Comparison of ENCODE assay signal across 9 mouse cellular contexts in the genomic region with DNA sequence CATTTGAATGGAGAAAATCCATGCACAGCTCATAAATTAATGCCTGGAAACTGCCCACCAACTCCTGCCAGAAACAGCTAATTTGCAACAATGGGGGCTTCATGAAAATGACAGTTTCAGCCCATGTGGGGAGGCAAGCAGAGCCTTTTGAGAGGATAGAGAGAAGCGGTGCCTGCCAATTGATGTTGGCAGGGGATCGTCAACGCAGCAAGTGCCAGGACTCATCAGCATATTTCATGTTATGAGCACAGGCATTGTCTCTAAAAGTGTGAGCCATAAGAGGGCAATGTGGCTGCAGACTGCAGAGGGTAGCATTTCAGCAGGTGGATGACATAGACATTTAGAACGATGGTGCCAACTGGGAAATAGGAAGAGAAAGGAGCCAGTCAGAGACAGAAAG.
DNase-seq lines count a peak whose midpoint lies in the region; ATAC-seq and TF ChIP-seq lines count a peak whose summit lies in the region.
"Had no signal": no experiment of that assay in that cellular context is flagged by ENCODE, and none has a peak within 500 bp of the region (broad histone marks: within the 10 kb centered on the region; RNA-seq: fewer than 3 reads in every experiment).

No protein-coding gene starts in this region.

- no peak overlapping the region for H3K4me2 ChIP-seq in hindbrain, postnatal 0 days (ENCODE audit: low read depth, low read length)
- no peak overlapping the region for H3K4me2 ChIP-seq in midbrain, embryonic 13.5 days (replicated peaks)
- H3K4me2 ChIP-seq: embryonic facial prominence, embryonic 15.5 days had no signal

- H3K4me1 ChIP-seq in hindbrain, postnatal 0 days (ENCODE audit: insufficient read depth, low read length), result no peaks in the 10 kb centered on the region
- H3K4me1 ChIP-seq in midbrain, embryonic 13.5 days (replicated peaks), result peaks cover 5% of the 10 kb centered on the region; the same call in 1 of the 2 replicates
- H3K4me1 ChIP-seq: embryonic facial prominence, embryonic 15.5 days had no signal

- no peak overlapping the region for H3K27ac ChIP-seq in hindbrain, postnatal 0 days
- no peak overlapping the region for H3K27ac ChIP-seq in midbrain, embryonic 13.5 days
- H3K27ac ChIP-seq: embryonic facial prominence, embryonic 15.5 days had no signal

- no peak for TF ChIP-seq POLR2A in brain, embryonic 14.5 days (IDR thresholded peaks at IDR 0.05; ENCODE audit: borderline replicate concordance, extremely low read depth, insufficient read depth, insufficient read length, poor library complexity, severe bottlenecking)

- H3K9me3 ChIP-seq in hindbrain, postnatal 0 days (ENCODE audit: low read length), result no peaks in the 10 kb centered on the region
- H3K9me3 ChIP-seq in midbrain, embryonic 13.5 days, result no peaks in the 10 kb centered on the region
- H3K9me3 ChIP-seq: embryonic facial prominence, embryonic 15.5 days had no signal

- DNase-seq in brain, embryonic 14.5 days (ENCODE audit: low read depth), result peak; percentile 98
- DNase-seq in cerebellum, adult 9-10 months, result peak; percentile 2
- peak; percentile 91 for DNase-seq in hindbrain, postnatal 0 days (ENCODE audit: low spot score)
- no peak for DNase-seq in adrenal gland, adult (ENCODE audit: inconsistent age in 2 of 2, low spot score in 1 of 2)
- DNase-seq in testis, postnatal 10 days (ENCODE audit: low spot score), result no peak
- DNase-seq in urinary bladder, postnatal 10 days (ENCODE audit: low spot score), result no peak

- 25% methylated on average over 4 of the region's 4 CpGs for WGBS in hindbrain, postnatal 0 days
- WGBS in midbrain, embryonic 13.5 days, result 24% methylated on average over 4 of the region's 4 CpGs

- H3K27me3 ChIP-seq in hindbrain, postnatal 0 days (ENCODE audit: insufficient read depth, low read length), result no peaks in the 10 kb centered on the region
- H3K27me3 ChIP-seq in midbrain, embryonic 13.5 days, result no peaks in the 10 kb centered on the region
- H3K27me3 ChIP-seq: embryonic facial prominence, embryonic 15.5 days had no signal

- ATAC-seq in hindbrain, postnatal 0 days, result peak; percentile 97
- peak; percentile 93 for ATAC-seq in midbrain, embryonic 13.5 days
- ATAC-seq: lung, postnatal 0 days had no signal

- H3K4me3 ChIP-seq in hindbrain, postnatal 0 days (ENCODE audit: low read length), result no peak overlapping the region
- no peak overlapping the region for H3K4me3 ChIP-seq in midbrain, embryonic 13.5 days (replicated peaks)
- H3K4me3 ChIP-seq: embryonic facial prominence, embryonic 15.5 days had no signal

- no peak overlapping the region for H3K9ac ChIP-seq in hindbrain, postnatal 0 days (replicated peaks; ENCODE audit: low read length)
- H3K9ac ChIP-seq in midbrain, embryonic 13.5 days (replicated peaks), result no peak overlapping the region
- H3K9ac ChIP-seq: embryonic facial prominence, embryonic 15.5 days had no signal

- no peak for TF ChIP-seq CTCF in brain, embryonic 14.5 days (IDR thresholded peaks at IDR 0.05; ENCODE audit: borderline replicate concordance, extremely low read depth, insufficient read depth, insufficient read length)
- peak; percentile 57 for TF ChIP-seq CTCF in hindbrain, postnatal 0 days (IDR thresholded peaks at IDR 0.05; ENCODE audit: low read depth)

- H3K36me3 ChIP-seq in hindbrain, postnatal 0 days (ENCODE audit: insufficient read depth, low read length), result no peaks in the 10 kb centered on the region
- H3K36me3 ChIP-seq in midbrain, embryonic 13.5 days, result no peaks in the 10 kb centered on the region
- H3K36me3 ChIP-seq: embryonic facial prominence, embryonic 15.5 days had no signal

Comparison
In these comparisons a context has a peak if more than half of its experiments do, and no peak if none do; other contexts are left out.
1. DNase-seq: peak in brain, embryonic 14.5 days (single experiment), cerebellum, adult 9-10 months (single experiment) and hindbrain, postnatal 0 days (single experiment); none in adrenal gland, adult (0 of 2), testis, postnatal 10 days (single experiment) and urinary bladder, postnatal 10 days (single experiment).